ENCODE assay signal across 19 mouse cellular contexts in genomic region chr15:12566637-12567440, GRCm38 (mm10).
DNase-seq lines count a peak whose midpoint lies in the region; ATAC-seq and TF ChIP-seq lines count a peak whose summit lies in the region.
"Had no signal": no experiment of that assay in that cellular context is flagged by ENCODE, and none has a peak within 500 bp of the region (broad histone marks: within the 10 kb centered on the region; RNA-seq: fewer than 3 reads in every experiment).

No protein-coding gene starts in this region.

- 52% methylated on average over 11 of the region's 11 CpGs for WGBS in heart, embryonic 11.5 days (ENCODE audit: insufficient replicate concordance)

- no peak for ATAC-seq in heart, embryonic 11.5 days (replicated peaks; ENCODE audit: insufficient number of reproducible peaks, low FRiP score, low TSS enrichment)
- ATAC-seq: activated CD4-positive, CD25-positive, alpha-beta regulatory T cell, adult 4 months; forebrain, embryonic 15.5 days; intestine, embryonic 16.5 days had no signal

- TF ChIP-seq CTCF in testis, adult 2 months (IDR thresholded peaks at IDR 0.05; ENCODE audit: control insufficient read depth, insufficient read depth, insufficient replicate concordance, low read depth, low read length) = no peak

- no peaks in the 10 kb centered on the region for H3K9me3 ChIP-seq in heart, embryonic 11.5 days (replicated peaks; ENCODE audit: control insufficient read depth, low read length)
- H3K9me3 ChIP-seq: forebrain, embryonic 15.5 days; hindbrain, embryonic 13.5 days; limb, embryonic 13.5 days had no signal

- 0 out of 2 replicates have a peak overlapping the region, but pooled peaks have one; percentile 54 for H3K27ac ChIP-seq in heart, embryonic 11.5 days (ENCODE audit: low read depth, low read length)
- H3K27ac ChIP-seq in testis, adult 2 months (ENCODE audit: control insufficient read depth, insufficient read depth, low read depth, low read length) = peak overlapping the region; percentile 16; the same call in 1 of the 2 replicates
- H3K27ac ChIP-seq: forebrain, embryonic 15.5 days; hindbrain, embryonic 13.5 days; kidney, postnatal 0 days; left cerebral cortex, adult 2 months; limb, embryonic 13.5 days had no signal

- no peak overlapping the region for H3K4me2 ChIP-seq in heart, embryonic 11.5 days
- H3K4me2 ChIP-seq: forebrain, embryonic 15.5 days; hindbrain, embryonic 13.5 days; limb, embryonic 13.5 days had no signal

- DNase-seq in adrenal gland, adult (ENCODE audit: inconsistent age in 2 of 2, low spot score in 1 of 2) = peak; percentile 41 to 42
- DNase-seq in adrenal gland, postnatal 10 days = no peak
- no peak for DNase-seq in heart, adult 8-10 months (ENCODE audit: low spot score)
- no peak for DNase-seq in testis, postnatal 10 days (ENCODE audit: low spot score)
- no peak for DNase-seq in MN1 (ENCODE audit: low spot score)
- no peak for DNase-seq in urinary bladder, postnatal 14 days (ENCODE audit: low spot score)
- DNase-seq: cerebellum, adult 9-11 months; embryo, embryonic 11 days; gastrocnemius, postnatal 25 days; midbrain, embryonic 14.5 days had no signal

- no peaks in the 10 kb centered on the region for H3K27me3 ChIP-seq in heart, embryonic 11.5 days (ENCODE audit: control insufficient read depth, insufficient read depth, low read length)
- no peaks in the 10 kb centered on the region for H3K27me3 ChIP-seq in testis, adult 2 months (ENCODE audit: control insufficient read depth, insufficient read depth, low read length)
- H3K27me3 ChIP-seq: forebrain, embryonic 15.5 days; hindbrain, embryonic 13.5 days; limb, embryonic 13.5 days had no signal

- H3K36me3 ChIP-seq in heart, embryonic 11.5 days (ENCODE audit: control insufficient read depth, insufficient read depth, low read length) = no peaks in the 10 kb centered on the region
- H3K36me3 ChIP-seq in testis, adult 2 months (ENCODE audit: control insufficient read depth, insufficient read depth, low read length) = no peaks in the 10 kb centered on the region
- H3K36me3 ChIP-seq: forebrain, embryonic 15.5 days; hindbrain, embryonic 13.5 days; limb, embryonic 13.5 days had no signal

- no peak overlapping the region for H3K9ac ChIP-seq in heart, embryonic 11.5 days (ENCODE audit: low read depth, low read length)
- H3K9ac ChIP-seq: forebrain, embryonic 15.5 days; hindbrain, embryonic 13.5 days; limb, embryonic 13.5 days had no signal

- no peak overlapping the region for H3K4me3 ChIP-seq in heart, embryonic 11.5 days (ENCODE audit: low read depth, low read length)
- no peak overlapping the region for H3K4me3 ChIP-seq in testis, adult 2 months (ENCODE audit: control insufficient read depth, low read depth, low read length)
- H3K4me3 ChIP-seq: forebrain, embryonic 15.5 days; hindbrain, embryonic 13.5 days; left cerebral cortex, adult 2 months; limb, embryonic 13.5 days had no signal

- no peak for TF ChIP-seq POLR2A in testis, adult 2 months (IDR thresholded peaks at IDR 0.05; ENCODE audit: control insufficient read depth, low read depth, low read length)

- peaks cover 7% of the 10 kb centered on the region; the same call in 1 of the 2 replicates for H3K4me1 ChIP-seq in heart, embryonic 11.5 days (ENCODE audit: control insufficient read depth, insufficient read depth, low read length)
- peaks cover 7% of the 10 kb centered on the region for H3K4me1 ChIP-seq in testis, adult 2 months (ENCODE audit: control insufficient read depth, insufficient read depth, low read length)
- H3K4me1 ChIP-seq: forebrain, embryonic 15.5 days; hindbrain, embryonic 13.5 days had no signal

Comparison
In these comparisons a context has a peak if more than half of its experiments do, and no peak if none do; other contexts are left out.
1. DNase-seq: peak in adrenal gland, adult (2 of 2); none in adrenal gland, postnatal 10 days (single experiment), heart, adult 8-10 months (single experiment), testis, postnatal 10 days (single experiment), MN1 (single experiment) and urinary bladder, postnatal 14 days (single experiment).